Mouse (Mus musculus) megakaryocyte-erythroid progenitor cell, adult 5-6 weeks (primary cell): ENCODE measurements around the gene Mkrn1. TPM values are rescaled to one million over a fixed set of nuclear protein-coding genes. Genes with fewer than 3 reads are reported as not detected.
"Not testable (repeated sequence)": the region's sequence is repeated elsewhere in the genome, so short reads cannot be mapped to it uniquely, and the experiment has no call there.

ENCODE experiments used
- ATAC-seq: replicated peaks from 2 replicates; pipeline ENCODE4 v1.8.0; 2016; ENCODE audit warnings: mild to moderate bottlenecking, inconsistent platforms; ENCODE audit not compliant: severe bottlenecking, poor library complexity, low FRiP score, low TSS enrichment
- total RNA-seq, 2 experiments: library from RNA; stranded (forward) in 1 of 2; stranded (reverse) in 1 of 2; fragments of 200-1000, 215-1000 nt in 1 of 2; fragments of >200 nt in 1 of 2; fragmentation: Nextera tagmentation in 1 of 2; gene quantifications; 2 replicates each; pipeline ENCODE4 v1.2.3; 2014 to 2017

The Mkrn1 gene
- total RNA-seq (2014; fragmentation: Nextera tagmentation) (91.2 and 104 TPM in 2 replicates), total RNA-seq (2017) (63.3 and 64.2 TPM in 2 replicates)

DNA sequence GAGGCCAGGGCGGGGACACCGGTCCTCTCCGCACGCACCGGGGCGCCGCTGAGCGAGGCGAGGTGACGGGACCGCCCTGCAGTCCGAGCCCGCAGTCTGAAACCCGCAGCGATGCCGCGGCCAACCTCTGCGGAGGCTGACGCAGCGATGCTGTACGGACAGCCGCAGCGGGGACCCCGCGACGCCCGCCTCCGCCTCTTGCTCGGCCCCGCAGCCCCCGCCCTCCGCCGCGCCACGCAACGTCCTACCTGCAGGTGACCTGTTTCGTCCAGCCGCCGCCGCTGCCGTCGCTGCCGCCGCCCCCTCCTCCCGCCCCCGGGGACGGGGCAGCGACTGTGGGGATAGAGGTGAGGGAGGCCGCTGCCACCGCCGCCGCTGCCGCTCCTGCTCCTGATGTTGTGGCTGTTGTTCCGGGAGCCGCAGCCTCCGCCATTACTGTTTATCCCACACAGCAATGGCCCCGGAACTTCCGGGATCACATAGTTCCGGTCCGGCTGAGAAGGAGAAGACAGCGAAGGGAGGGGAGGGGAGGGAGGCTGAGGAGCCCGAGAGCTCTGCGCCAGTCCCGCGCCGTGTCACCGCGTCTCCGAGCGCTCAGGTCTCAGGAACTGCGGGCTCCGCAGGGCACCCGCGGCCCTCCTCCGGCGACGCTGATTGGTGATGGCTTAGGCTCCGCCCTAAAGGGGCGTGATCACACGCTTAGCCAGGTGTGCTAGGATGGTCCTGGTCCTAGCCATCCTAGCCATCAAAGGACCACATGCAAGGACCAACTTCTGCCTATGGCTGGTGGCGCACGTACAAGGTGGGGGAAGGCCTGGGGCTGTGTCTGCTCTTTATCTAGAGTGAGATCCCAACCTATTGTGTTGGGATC is at the start of gene Mkrn1:
Mkrn1 (minus strand) TSS at position 612 of the 871 bp plus-strand sequence.
- peak; percentile 82 for ATAC-seq

DNA sequence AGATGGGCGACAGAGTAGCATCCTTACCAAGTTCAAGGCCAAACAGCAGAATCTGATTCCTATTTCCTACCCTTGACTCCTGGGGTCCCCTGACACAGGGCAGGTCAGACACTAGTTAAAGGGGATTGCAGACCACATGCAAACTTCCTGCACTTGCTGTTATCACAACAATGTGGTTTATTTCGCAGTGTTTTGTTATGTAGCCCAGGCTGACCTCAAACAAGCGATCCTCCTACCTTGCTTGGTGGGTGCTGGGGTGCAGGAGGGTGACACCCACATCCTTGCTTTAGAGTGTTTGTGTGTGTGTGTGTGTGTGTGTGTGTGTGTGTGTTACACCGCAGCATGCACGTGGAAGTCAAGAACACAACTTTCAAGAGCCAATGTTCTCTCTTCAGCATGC is 49.2 kb upstream of the Mkrn1 start:
- ATAC-seq = no peak

DNA sequence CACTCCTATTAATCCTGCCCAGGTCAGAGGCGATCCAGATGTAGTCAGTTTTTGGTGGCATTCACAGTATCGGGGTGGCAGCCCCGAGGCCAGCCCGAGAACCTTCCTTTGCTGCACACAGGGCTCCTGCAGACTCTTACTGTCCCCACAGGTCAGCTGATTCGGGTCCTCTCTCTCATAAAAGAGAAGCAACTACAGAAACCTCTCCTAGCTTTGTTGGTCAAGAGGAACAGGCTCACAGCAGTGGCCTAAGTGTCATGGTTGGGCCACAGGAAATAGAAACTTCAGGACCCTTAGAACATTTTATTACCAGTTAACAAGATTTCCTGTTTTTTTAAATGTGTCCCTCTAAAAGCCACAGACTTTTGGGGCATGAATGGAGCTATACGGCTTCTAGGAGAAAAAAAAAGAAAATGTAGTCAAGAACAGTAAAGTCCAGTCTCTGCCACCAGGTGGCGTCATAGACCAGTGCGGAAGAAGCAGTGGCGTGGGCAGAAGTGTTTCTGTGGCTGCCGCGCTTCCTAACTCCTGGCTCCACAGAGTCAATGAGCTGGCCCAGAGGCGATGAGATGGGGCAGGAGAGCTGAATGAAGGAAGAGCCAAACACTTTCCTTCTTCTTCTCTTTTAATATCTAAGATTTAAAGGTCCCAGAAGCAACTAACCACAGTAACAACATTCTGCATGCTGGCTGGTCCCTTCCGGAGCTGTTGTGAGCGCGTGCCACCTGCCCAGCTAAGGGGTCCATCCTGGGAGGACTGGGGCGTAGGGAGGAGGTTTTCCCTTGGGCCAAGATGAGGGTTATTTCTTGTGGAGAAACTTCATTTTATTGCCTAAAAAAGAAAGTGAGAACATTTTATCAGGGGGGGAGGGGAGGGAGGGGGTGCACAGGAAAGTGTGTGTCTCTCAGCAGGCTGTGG is 42.6 kb upstream of the Mkrn1 start:
- ATAC-seq = peak; percentile 91

DNA sequence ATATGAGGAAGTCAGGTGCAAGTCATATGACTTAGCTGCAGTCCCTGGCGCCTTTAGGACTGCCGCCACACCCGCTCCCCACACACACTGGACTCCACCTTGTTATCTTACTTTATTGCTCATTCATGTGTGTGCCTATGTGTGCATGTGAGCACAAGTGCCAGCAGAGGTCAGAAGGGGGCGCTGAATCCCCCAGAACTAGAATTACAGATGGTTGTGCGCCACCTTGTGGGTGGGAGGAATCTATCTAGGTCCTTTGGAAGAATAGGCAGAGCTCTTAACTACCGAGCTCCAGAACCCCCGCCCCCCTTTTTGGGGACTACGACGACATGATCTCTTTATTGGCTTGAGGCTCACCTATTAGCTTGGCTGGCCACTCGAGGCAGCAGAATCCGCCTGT is 39.8 kb upstream of the Mkrn1 start:
- no peak for ATAC-seq

DNA sequence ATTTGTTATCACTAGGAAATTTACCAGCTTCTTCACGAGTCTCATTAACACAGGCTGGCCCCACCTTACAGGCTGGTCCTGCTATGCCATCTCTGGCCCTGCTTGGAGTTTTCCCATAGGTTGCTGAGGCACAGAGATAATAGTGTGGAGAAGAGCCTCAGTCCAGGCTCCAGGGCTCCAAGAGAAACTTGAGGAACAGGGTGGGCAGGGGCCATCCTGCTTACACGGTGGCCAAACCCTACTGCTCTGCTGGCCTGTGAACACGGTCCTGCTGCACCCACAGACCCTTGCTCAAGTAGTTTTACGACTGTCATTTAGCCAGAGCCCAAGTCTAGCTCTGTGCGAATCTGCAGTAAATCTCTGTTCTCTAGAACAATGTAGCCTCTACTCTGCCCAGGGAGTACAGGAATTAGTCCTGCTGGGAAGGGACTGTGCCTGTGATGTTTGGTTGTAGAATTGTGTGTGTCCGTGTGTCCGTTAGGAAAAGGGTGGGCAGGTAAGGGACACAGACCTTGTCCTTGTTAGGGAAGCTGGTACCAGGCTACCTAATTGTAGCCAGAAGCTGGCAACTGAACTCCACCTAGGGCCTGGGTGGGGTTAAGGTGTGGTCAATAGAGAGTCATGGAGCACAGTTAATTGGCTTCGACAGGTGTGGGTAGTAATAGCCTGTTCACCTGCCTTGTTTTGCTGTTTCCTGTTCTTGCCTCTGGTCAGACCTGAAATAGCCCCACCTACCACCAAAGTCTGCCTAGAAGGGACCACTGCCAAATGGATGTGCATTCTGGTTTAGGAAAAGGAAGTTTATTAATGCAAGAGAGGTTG is 35.3 kb upstream of the Mkrn1 start:
- no peak; the same call in 1 of the 2 replicates for ATAC-seq

DNA sequence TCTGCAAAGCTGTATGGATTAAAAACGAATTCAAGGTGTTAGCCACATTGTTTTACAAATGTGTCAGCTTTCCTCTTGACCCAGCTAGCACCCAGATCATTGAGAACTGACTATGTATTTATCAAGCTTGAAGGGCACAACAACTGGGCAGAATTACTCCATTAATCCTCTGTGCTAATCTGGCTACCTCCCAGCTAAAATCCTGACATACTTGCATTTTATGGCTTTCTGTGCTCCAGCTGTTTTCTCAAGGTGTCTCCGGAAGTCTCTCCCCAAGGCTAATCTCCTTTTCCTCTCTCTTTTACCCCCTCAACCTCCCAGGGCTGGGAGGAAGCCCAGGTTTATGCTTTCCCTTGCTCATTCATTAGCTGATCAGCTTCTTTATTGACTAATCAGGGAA is 34.4 kb upstream of the Mkrn1 start:
- ATAC-seq = no peak

DNA sequence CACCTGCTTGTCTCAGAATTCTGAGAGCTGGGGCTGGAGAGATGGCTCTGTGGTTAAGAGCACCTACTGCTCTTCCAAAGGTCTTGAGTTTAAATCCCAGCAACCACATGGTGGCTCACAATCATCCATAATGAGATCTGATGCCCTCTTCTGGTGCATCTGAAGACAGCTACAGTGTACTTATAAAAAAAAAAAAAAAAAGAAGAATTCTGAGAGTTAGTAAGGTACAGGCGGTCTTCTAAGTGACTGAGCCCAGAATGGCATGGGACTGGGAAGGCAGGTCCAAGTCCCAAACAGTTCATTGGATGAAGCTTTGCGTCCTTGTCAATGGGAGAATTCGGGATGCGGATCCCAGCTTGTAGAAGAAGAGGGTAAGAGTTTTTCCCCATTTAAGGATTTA is 33.3 kb upstream of the Mkrn1 start:
- ATAC-seq = no peak

DNA sequence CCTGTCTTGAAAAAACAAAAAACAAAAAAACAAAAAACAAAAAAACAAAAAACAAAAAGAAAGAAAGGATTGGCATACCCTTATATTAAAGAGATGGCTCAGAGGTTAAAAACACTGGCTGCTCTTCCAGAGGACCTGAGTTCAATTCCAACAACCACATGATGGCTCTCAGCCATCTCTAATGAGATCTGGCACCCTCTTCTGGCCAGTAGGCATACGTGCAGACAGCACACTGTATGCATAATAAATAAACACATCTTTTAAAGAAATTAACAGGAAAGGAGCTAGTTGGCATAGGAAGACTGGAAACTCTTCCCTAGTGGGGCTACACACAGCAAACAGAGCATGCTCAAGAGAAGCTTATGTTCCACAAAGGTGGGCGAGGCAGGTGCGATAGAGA is 30.8 kb upstream of the Mkrn1 start:
- peak; percentile 63; the same call in 1 of the 2 replicates for ATAC-seq

DNA sequence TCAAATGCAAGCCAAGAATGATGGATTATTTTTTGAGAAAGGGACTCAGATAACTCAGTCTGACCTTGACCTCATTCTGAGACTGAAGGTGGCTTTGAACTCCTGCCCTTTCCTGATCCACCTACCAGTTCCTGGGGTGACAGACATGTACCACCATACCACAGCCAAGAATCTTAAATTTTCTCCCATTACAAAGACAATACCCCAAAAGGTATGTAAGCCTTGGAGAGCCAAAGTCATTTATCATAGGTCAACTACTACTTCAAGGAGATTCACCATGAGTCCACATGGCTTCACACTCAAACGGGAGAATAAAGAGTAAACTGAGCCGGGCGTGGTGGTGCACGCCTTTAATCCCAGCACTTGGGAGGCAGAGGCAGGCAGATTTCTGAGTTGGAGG is 30.3 kb upstream of the Mkrn1 start:
- no peak for ATAC-seq

DNA sequence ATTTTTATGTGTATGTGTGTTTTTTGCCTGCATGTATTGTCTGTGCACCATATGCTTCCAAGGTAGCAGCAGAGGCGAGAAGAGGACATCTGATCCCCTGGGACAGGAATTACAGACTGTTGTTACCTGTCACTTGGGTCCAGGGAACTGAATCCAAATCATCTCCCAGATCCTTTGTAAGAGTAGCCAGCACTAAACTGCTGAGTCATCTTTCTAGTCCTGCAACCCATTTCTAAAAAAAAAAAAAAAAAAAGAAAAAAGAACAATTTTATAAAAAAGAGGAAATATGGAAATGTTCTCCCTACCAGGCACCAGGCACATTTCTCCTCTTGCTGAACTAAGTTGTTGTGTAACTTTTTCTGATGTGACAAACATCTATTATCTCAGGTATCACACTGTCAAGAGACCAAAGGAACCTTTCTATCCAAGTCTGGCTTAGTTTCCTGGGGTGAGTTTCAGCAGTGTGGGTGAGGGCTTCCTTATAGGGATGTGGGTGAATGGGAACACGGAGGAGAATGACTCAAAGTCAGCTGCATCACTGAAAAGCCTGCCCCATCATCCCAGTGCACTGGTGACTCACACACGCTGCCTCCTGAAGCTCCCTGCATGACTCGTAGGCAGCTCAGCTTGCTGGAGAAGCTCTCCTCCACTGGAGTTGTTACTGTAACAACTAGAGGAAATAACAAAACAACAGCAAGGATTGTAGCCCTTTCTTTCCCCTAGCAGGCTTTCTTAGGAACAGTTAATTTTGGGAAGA is 27.3 kb upstream of the Mkrn1 start:
- no peak for ATAC-seq

DNA sequence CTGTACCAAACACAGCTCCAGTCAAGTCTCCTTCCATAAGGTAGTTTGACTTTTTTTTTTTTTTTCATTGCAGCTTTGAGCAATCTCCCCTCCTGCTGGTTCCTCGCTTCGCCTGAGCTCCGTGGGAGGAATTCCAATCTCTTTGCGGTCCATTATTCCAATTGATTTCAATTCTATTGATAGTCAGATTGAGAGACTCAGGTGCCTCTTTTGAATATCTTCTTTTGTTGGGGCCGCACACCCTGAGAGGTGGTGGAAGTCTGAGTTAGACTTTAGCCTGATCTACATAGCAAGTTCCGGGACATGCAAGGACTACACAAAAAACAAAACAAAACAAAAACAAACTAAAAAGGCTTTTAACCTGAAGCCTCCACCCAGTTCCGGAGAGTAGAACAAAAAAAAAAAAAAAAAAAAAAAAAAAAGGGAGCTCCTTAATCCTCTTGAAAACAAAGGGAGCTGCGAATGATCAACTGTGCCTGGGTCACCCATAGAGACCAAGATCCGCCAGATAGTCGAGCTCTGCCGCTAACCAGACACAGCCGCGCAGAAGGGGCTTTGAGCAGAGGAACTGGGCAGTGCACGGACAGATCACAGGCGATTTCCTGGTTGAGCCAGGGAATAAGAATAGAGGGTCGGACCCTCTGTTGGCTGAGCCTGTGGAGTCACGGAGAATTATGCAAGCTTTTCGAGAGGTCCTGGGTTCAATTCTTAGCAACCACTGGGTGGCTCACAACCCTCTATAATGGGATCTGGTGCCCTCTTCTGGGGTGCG is 25.7 kb upstream of the Mkrn1 start:
- no peak for ATAC-seq

DNA sequence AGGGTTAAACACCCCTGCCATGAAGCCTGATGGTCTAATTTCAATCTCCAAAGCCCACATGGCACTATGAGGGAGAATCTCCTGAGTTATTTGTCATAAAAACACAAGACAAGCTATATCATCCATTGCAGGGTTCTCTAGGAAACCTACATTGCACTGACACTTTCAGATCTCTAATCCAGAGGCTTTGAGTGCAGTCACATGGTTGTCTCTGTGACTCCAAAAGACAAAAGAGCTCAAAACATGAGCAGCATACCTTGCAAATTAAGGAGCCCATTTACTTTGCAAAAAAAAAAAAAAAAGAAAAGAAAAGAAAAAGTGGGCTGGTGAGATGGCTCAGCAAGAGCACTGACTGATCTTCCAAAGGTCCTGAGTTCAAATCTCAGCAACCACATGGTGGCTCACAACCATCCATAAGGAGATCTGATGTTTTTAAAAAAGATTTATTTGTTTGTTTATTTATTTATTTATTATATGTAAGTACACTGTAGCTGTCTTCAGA is 22.6 kb upstream of the Mkrn1 start:
- no peak for ATAC-seq

DNA sequence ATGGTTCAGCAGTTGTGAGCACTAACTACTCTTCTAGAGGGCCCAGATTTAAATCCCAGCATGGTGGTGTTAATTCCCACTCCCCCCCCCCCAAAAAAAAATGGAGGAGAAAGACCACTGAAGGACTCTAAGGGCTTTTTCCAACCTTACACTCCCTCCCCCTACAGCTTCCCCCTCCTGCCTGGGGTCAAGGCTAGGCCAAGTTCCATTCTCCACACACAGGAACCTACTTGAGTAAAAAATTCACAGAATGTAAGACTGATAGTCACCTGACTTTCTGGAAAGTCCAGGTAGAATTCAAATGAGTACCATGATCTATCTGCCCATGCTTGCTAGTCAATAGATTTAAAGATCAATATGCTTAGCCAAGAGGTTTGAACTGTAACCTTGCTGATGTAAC is 19.9 kb upstream of the Mkrn1 start:
- ATAC-seq = no peak

DNA sequence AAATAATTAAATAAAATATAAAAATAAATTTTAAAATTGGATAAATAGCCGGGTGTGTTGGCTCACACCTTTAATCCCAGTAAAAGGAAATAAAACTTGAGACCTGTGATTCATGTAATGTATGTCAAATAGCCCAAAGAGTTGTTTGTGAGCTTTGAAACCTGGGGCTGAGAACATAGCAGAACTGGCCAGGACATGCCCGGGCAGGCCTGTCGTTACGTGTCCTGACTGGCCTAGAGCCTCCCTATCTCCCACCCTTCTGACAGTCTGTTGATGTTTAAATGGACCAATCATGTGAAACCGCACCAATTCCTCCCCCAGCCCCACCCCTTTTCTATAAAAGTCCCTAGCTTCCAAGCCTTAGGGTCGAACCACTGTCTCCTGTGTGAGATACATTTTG is 17.3 kb upstream of the Mkrn1 start:
- ATAC-seq = not testable (repeated sequence)

DNA sequence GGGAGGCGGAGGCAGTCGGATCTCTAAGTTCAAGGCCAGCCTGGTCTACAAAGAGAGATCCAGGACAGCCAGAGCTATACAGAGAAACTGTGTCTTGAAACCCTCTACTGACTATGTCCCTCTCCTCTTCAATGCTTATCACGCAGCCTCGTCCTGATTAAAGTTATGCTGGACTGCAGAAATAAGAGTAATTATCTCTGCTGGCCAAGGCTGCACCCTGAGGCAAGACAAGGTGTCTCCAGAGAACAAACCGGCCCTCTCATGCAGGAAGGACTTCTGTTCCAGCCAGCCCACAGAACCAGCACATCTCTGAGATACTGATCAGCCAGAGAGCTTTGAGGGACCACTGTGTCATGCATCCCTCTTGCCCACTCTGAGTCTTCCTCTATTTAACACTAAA is 15.6 kb upstream of the Mkrn1 start:
- ATAC-seq = peak; percentile 74

DNA sequence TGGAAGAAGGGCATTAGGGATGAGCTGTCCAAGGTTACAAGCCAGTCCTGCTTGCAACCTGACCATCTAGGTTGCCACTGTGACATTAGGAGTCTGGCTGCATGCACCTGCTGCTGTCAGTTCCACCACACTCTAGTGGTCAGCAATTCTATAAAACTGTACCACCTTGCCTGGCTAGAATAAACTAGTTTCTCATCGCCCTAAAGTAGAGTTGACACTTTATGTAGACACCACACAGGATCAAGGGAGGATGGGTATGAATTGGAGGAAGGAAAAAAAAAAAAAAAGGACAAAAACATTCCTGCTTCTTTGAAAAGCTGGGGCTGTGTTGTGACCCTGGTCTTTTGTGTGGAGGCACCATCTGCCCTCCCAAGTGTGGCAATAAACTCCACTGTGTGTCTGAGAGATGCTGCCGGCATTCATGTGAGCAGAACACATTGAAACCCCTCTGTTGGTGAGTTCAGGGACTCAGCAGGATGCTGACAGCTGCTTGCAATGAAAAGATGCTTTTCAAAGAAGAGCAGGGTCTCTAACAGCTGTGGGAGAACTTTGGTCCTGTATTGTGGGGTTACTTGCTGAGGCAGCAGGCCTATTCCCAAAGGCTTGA is 14.7 kb upstream of the Mkrn1 start:
- ATAC-seq = no peak

DNA sequence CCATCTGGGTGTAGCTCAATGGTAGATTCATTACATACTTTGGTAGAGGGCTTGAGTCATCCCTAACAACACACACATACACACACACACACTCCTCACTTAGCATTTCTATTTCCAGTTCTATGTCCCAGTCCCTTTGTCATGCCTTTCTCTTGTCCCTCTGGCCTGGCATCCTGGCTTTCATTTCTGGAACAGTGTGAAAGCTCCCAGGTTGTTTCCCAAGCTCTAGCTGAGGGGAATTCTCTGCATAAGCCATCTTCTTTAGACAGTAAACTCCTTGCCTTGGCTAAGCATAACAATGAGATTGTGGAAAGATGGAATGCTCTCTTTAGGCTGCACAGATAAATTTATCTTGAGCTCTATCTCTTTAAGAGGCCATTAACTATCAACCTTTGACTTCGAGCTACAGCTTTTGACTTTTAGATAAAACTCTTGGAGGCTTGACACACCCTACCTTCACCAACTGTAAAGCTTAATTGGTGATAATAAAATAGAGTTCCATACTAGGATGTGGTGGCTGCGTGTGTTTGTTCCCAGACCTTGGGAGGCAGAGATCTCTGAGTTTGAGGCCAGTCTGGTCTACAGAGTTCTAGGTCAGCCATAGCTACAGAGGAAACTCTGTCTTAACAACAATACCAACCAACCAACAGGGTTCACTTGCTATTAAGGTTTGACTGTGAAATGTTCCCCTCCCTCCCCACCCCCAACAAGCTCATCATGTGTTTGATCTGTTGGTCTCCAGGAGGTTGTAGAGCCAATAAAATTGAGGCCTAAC is 14.0 kb upstream of the Mkrn1 start:
- no peak for ATAC-seq
